Mouse (Mus musculus) G1E-ER4 (cell line): ENCODE measurements around the gene Gm16503. TPM values are rescaled to one million over a fixed set of nuclear protein-coding genes. Genes with fewer than 3 reads are reported as not detected.
"Not testable (repeated sequence)": the region's sequence is repeated elsewhere in the genome, so short reads cannot be mapped to it uniquely, and the experiment has no call there.

Experiments
- GATA1 ChIP-seq: IDR thresholded peaks from one replicate; pipeline ENCODE4 v1.8.0; 2012; ENCODE audit warnings: low read length, inconsistent platforms
- polyA plus RNA-seq: library from polyadenylated mRNA; stranded (reverse); fragments of >175 nt; gene quantifications from 2 replicates; pipeline ENCODE4 v1.2.3, GENCODE M21; 2012

Gene Gm16503
- not detected in 2 replicates for polyA plus RNA-seq

GRCm38 (mm10) chr4:147539918-147540317 is at the start of gene Gm16503:
Gene Gm16503 (plus strand): TSS chr4:147540218.
- not testable (repeated sequence) for TF ChIP-seq GATA1

- not testable (repeated sequence) for TF ChIP-seq GATA1
Observed at GRCm38 (mm10) chr4:147492117-147492516, 47.9 kb upstream of the Gm16503 start, which contains the start of gene Zfp982. Gene Zfp982 (plus strand): TSS chr4:147492417.

- TF ChIP-seq GATA1, result no peak
Observed at GRCm38 (mm10) chr4:147509174-147509573, 30.8 kb upstream of the Gm16503 start.

GRCm38 (mm10) chr4:147518981-147519380 is 21.0 kb upstream of the Gm16503 start:
- TF ChIP-seq GATA1, result no peak

- TF ChIP-seq GATA1, result no peak
Observed at GRCm38 (mm10) chr4:147520100-147520499, 19.9 kb upstream of the Gm16503 start.

- no peak for TF ChIP-seq GATA1
Observed at GRCm38 (mm10) chr4:147525125-147525524, 14.9 kb upstream of the Gm16503 start.

- no peak for TF ChIP-seq GATA1
Observed at GRCm38 (mm10) chr4:147530366-147530765, 9.7 kb upstream of the Gm16503 start.

- TF ChIP-seq GATA1, result no peak
Observed at GRCm38 (mm10) chr4:147537702-147538101, 2.3 kb upstream of the Gm16503 start.

GRCm38 (mm10) chr4:147541105-147541504 is 1.1 kb downstream of the Gm16503 start:
- no peak for TF ChIP-seq GATA1

- not testable (repeated sequence) for TF ChIP-seq GATA1
Observed at GRCm38 (mm10) chr4:147553071-147553470, 13.1 kb downstream of the Gm16503 start, which contains the start of gene Zfp985. Gene Zfp985 (plus strand): TSS chr4:147553277.

GRCm38 (mm10) chr4:147565426-147566220 is 25.6 kb downstream of the Gm16503 start:
- TF ChIP-seq GATA1, result no peak

- no peak for TF ChIP-seq GATA1
Observed at GRCm38 (mm10) chr4:147586511-147587473, 46.8 kb downstream of the Gm16503 start.

Other genes with a start within 250 kb of the Gm16503 start
- not detected in 2 replicates for gene Zfp988, start 234.5 kb upstream of the Gm16503 start, polyA plus RNA-seq
- not detected in 2 replicates for gene Zfp978, start 178.9 kb upstream of the Gm16503 start, polyA plus RNA-seq
- gene Zfp982, start 47.8 kb upstream of the Gm16503 start, polyA plus RNA-seq, result not detected in 2 replicates
- gene Zfp985, start 13.1 kb downstream of the Gm16503 start, polyA plus RNA-seq, result not detected in 2 replicates
- gene Zfp979, start 102.3 kb downstream of the Gm16503 start, polyA plus RNA-seq, result not detected in 2 replicates
- gene Zfp534, start 162.3 kb downstream of the Gm16503 start, polyA plus RNA-seq, result not detected in 2 replicates